Mouse (Mus musculus) neural tube, embryonic 13.5 days (tissue): Measurements from ENCODE around the gene Gm17428. TPM values are rescaled to one million over a fixed set of nuclear protein-coding genes. Genes with fewer than 3 reads are reported as not detected.
A peak's percentile ranks its signal among the peaks of the same experiment; 100 is the strongest.

ENCODE experiments used
- microRNA counts: library from miRNA; unstranded; fragments of <30 nt; microRNA quantifications from one replicate; lab custom pipeline; 2016
- microRNA-seq: library from miRNA; unstranded; fragments of <30 nt; microRNA quantifications from one replicate; pipeline ENCODE4, GENCODE M21; 2016
- polyA plus RNA-seq: library from polyadenylated mRNA; unstranded; fragments of >200 nt; fragmentation: Nextera tagmentation; extraction: Ambion mirVana; gene quantifications from 2 replicates; pipeline ENCODE4 v1.2.1, GENCODE M21; 2015

The Gm17428 gene
- polyA plus RNA-seq, 1 experiment from 2014 or later, result not detected

MicroRNAs encoded within 50 kb of the gene (microRNA counts, 519-probe panel; counts per million panel counts)
- microRNA mmu-miR-208a (lab: Ali Mortazavi, UCI), result 2,477 counts per million, percentile 23 among the panel's probes with 10 or more counts
- not detected for microRNA mmu-miR-208b (lab: Ali Mortazavi, UCI)

Small RNA genes lying within 50 kb of the gene (microRNA-seq; reads per million reads assigned to microRNA genes)
- gene Mir208a (8.6 reads per million, percentile 25 among the genes with 10 or more reads in this experiment), gene Mir208b (50.1 reads per million, percentile 47 among the genes with 10 or more reads in this experiment)

Other genes with a start within 250 kb of the Gm17428 start
- 4.4 and 5.1 TPM in 2 replicates for gene Slc7a8, start 195.0 kb upstream of the Gm17428 start, polyA plus RNA-seq
- not detected in 2 replicates for gene Rnf212b, start 162.8 kb upstream of the Gm17428 start, polyA plus RNA-seq
- 12.8 and 13.6 TPM in 2 replicates for gene Homez, start 106.0 kb upstream of the Gm17428 start, polyA plus RNA-seq
- gene Ppp1r3e, start 99.4 kb upstream of the Gm17428 start, polyA plus RNA-seq, result 1.9 and 2.3 TPM in 2 replicates
- 3.1 and 3.8 TPM in 2 replicates for gene Bcl2l2, start 93.6 kb upstream of the Gm17428 start, polyA plus RNA-seq
- not detected in 2 replicates for gene Gm20521, start 93.5 kb upstream of the Gm17428 start, polyA plus RNA-seq
- gene Pabpn1, start 84.4 kb upstream of the Gm17428 start, polyA plus RNA-seq, result 153 and 160 TPM in 2 replicates
- 153 TPM in 2 replicates for gene Slc22a17, start 63.8 kb upstream of the Gm17428 start, polyA plus RNA-seq
- 13.8 and 16.0 TPM in 2 replicates for gene Efs, start 50.8 kb upstream of the Gm17428 start, polyA plus RNA-seq
- gene Il25, start 44.2 kb upstream of the Gm17428 start, polyA plus RNA-seq, result 1.3 and 1.6 TPM in 2 replicates
- gene Cmtm5, start 40.7 kb upstream of the Gm17428 start, polyA plus RNA-seq, result 20.2 and 24.7 TPM in 2 replicates
- gene Myh6, start 10.0 kb upstream of the Gm17428 start, polyA plus RNA-seq, result 1.6 and 2.3 TPM in 2 replicates
- 7.6 and 10.3 TPM in 2 replicates for gene Myh7, start 17.7 kb downstream of the Gm17428 start, polyA plus RNA-seq
- gene Ngdn, start 38.5 kb downstream of the Gm17428 start, polyA plus RNA-seq, result 56.4 and 61.9 TPM in 2 replicates
- 30.4 and 33.6 TPM in 2 replicates for gene Zfhx2, start 115.4 kb downstream of the Gm17428 start, polyA plus RNA-seq
- 29.4 and 29.8 TPM in 2 replicates for gene Thtpa, start 117.9 kb downstream of the Gm17428 start, polyA plus RNA-seq
- gene Ap1g2, start 129.7 kb downstream of the Gm17428 start, polyA plus RNA-seq, result 5.2 and 8.3 TPM in 2 replicates
- 21.1 and 21.4 TPM in 2 replicates for gene Jph4, start 140.0 kb downstream of the Gm17428 start, polyA plus RNA-seq
- 1.1 and 1.4 TPM in 2 replicates for gene Dhrs2, start 245.1 kb downstream of the Gm17428 start, polyA plus RNA-seq